Comparison of ENCODE assay signal across 8 mouse cellular contexts in the genomic region with DNA sequence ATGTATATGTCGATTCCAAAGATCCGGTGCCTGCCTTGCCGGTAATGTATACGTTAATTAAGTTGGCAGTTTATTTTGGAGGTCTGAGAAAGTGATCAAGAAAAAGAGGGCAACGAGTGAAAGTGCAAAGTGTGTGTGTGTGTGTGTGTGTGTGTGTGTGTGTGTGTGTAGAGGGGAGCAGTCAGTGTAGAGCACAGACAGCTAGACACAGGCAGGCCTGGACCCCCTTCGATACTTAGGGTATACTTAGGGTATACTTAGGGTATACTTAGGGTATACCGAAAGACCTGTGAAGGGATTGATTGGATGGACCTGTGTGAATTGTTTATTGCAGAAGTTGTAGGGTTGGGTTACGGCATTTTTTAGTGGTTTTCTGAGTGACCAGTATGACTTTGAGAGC. TPM values are rescaled to one million over a fixed set of nuclear protein-coding genes. Genes with fewer than 3 reads are reported as not detected.
DNase-seq lines count a peak whose midpoint lies in the region; ATAC-seq and TF ChIP-seq lines count a peak whose summit lies in the region.

No protein-coding gene starts in this region.

- TF ChIP-seq POLR2A in testis, adult 2 months (IDR thresholded peaks at IDR 0.05; ENCODE audit: control insufficient read depth, low read depth, low read length), result no peak

- H3K27me3 ChIP-seq in testis, adult 2 months (ENCODE audit: control insufficient read depth, insufficient read depth, low read length), result no peaks in the 10 kb centered on the region
- no peaks in the 10 kb centered on the region for H3K27me3 ChIP-seq in hindbrain, postnatal 0 days (ENCODE audit: insufficient read depth, low read length)
- no peaks in the 10 kb centered on the region for H3K27me3 ChIP-seq in midbrain, embryonic 13.5 days

- peak overlapping the region; percentile 92 for H3K4me2 ChIP-seq in hindbrain, postnatal 0 days (ENCODE audit: low read depth, low read length)
- peak overlapping the region; percentile 72 for H3K4me2 ChIP-seq in midbrain, embryonic 13.5 days (replicated peaks)

- no peak for TF ChIP-seq CTCF in testis, adult 2 months (IDR thresholded peaks at IDR 0.05; ENCODE audit: control insufficient read depth, insufficient read depth, insufficient replicate concordance, low read depth, low read length)
- TF ChIP-seq CTCF in hindbrain, postnatal 0 days (IDR thresholded peaks at IDR 0.05; ENCODE audit: low read depth), result no peak

- peak; percentile 20 for DNase-seq in adrenal gland, postnatal 10 days
- no peak for DNase-seq in adrenal gland, adult 18-20 months (ENCODE audit: low spot score in 2 of 2)
- no peak for DNase-seq in testis, postnatal 10 days (ENCODE audit: low spot score)
- DNase-seq in hindbrain, postnatal 0 days (ENCODE audit: low spot score), result no peak
- DNase-seq in layer of hippocampus, postnatal 25 days (ENCODE audit: extremely low spot score in 1 of 2, low spot score in 1 of 2), result no peak
- DNase-seq in layer of hippocampus, postnatal 36 days, result no peak

- 27% methylated on average over 8 of the region's 8 CpGs for WGBS in hindbrain, postnatal 0 days
- 31% methylated on average over 8 of the region's 8 CpGs for WGBS in midbrain, embryonic 13.5 days

- peak overlapping the region; percentile 53; the same call in 1 of the 2 replicates for H3K4me3 ChIP-seq in testis, adult 2 months (ENCODE audit: control insufficient read depth, low read depth, low read length)
- H3K4me3 ChIP-seq in hindbrain, postnatal 0 days (ENCODE audit: low read length), result peak overlapping the region; percentile 87
- peak overlapping the region; percentile 88 for H3K4me3 ChIP-seq in midbrain, embryonic 13.5 days (replicated peaks)

- no peak overlapping the region; the same call in 1 of the 2 replicates for H3K27ac ChIP-seq in testis, adult 2 months (ENCODE audit: control insufficient read depth, insufficient read depth, low read depth, low read length)
- no peak overlapping the region for H3K27ac ChIP-seq in hindbrain, postnatal 0 days
- no peak overlapping the region for H3K27ac ChIP-seq in midbrain, embryonic 13.5 days

- H3K36me3 ChIP-seq in testis, adult 2 months (ENCODE audit: control insufficient read depth, insufficient read depth, low read length), result no peaks in the 10 kb centered on the region
- peaks cover 13% of the 10 kb centered on the region; the same call in 1 of the 2 replicates for H3K36me3 ChIP-seq in hindbrain, postnatal 0 days (ENCODE audit: insufficient read depth, low read length)
- peaks cover 26% of the 10 kb centered on the region for H3K36me3 ChIP-seq in midbrain, embryonic 13.5 days

- ATAC-seq in hindbrain, postnatal 0 days, result no peak
- ATAC-seq in midbrain, embryonic 13.5 days, result peak; percentile 53; the same call in 1 of the 2 replicates

- H3K9me3 ChIP-seq in hindbrain, postnatal 0 days (ENCODE audit: low read length), result no peaks in the 10 kb centered on the region
- no peaks in the 10 kb centered on the region for H3K9me3 ChIP-seq in midbrain, embryonic 13.5 days

- no peaks in the 10 kb centered on the region; the same call in 1 of the 2 replicates for H3K4me1 ChIP-seq in testis, adult 2 months (ENCODE audit: control insufficient read depth, insufficient read depth, low read length)
- peaks cover 6% of the 10 kb centered on the region for H3K4me1 ChIP-seq in hindbrain, postnatal 0 days (ENCODE audit: insufficient read depth, low read length)
- peaks cover 13% of the 10 kb centered on the region for H3K4me1 ChIP-seq in midbrain, embryonic 13.5 days (replicated peaks)

- peak overlapping the region; percentile 78 for H3K9ac ChIP-seq in hindbrain, postnatal 0 days (replicated peaks; ENCODE audit: low read length)
- peak overlapping the region; percentile 85 for H3K9ac ChIP-seq in midbrain, embryonic 13.5 days (replicated peaks)

RNA-seq across cellular contexts. Expression of gene Ndufaf4, which starts 0.8 kb away (rescaled TPM):
- total RNA-seq in adrenal gland, postnatal 10 days (2021), result 10 to 100 TPM; 39.0 to 44.6 TPM
- total RNA-seq in adrenal gland, adult 18-20 months (2021), result 10 to 100 TPM; 36.5 to 48.7 TPM
- polyA plus RNA-seq in testis, adult 2 months (2012; rRNA removed), result 0.85 and 0.95 TPM in 2 replicates
- 10.4 and 15.0 TPM in 2 replicates for total RNA-seq in hindbrain, postnatal 0 days (2014; rRNA removed)
- 66.2 and 67.4 TPM in 2 replicates for polyA plus RNA-seq in hindbrain, postnatal 0 days (2015; fragmentation: Nextera tagmentation; extraction: Ambion mirVana)
- polyA plus RNA-seq in midbrain, embryonic 13.5 days (2015; fragmentation: Nextera tagmentation; extraction: Ambion mirVana), result 57.7 and 58.0 TPM in 2 replicates
- total RNA-seq in layer of hippocampus, postnatal 25 days (2021), result 10 to 100 TPM; 32.7 to 37.3 TPM
- total RNA-seq in layer of hippocampus, postnatal 36 days (2021), result 10 to 100 TPM; 39.7 to 40.7 TPM

RNA-seq across cellular contexts. Expression of gene Klhl32, which starts 47.7 kb away (rescaled TPM):
- total RNA-seq in adrenal gland, postnatal 10 days (2021), result 1 to 10 TPM; 3.1 to 3.4 TPM
- total RNA-seq in adrenal gland, adult 18-20 months (2021), result 1 to 10 TPM; 5.0 to 5.9 TPM
- polyA plus RNA-seq in testis, adult 2 months (2012; rRNA removed), result 2.4 and 3.5 TPM in 2 replicates
- total RNA-seq in hindbrain, postnatal 0 days (2014; rRNA removed), result 28.8 and 31.3 TPM in 2 replicates
- polyA plus RNA-seq in hindbrain, postnatal 0 days (2015; fragmentation: Nextera tagmentation; extraction: Ambion mirVana), result 31.7 and 37.9 TPM in 2 replicates
- polyA plus RNA-seq in midbrain, embryonic 13.5 days (2015; fragmentation: Nextera tagmentation; extraction: Ambion mirVana), result 19.0 and 19.8 TPM in 2 replicates
- total RNA-seq in layer of hippocampus, postnatal 25 days (2021), result 10 to 100 TPM; 14.7 to 18.1 TPM
- total RNA-seq in layer of hippocampus, postnatal 36 days (2021), result 10 to 100 TPM; 17.4 to 19.2 TPM
